Mouse (Mus musculus) forelimb bud, embryonic 11.5 days (tissue): Measurements from ENCODE around the gene Rnf4.

Experiments used
- DNase-seq: peaks from one replicate; pipeline ENCODE4 v3.0.0-alpha.2; 2012; ENCODE audit warnings: low read depth, low spot score

The Rnf4 gene

DNA sequence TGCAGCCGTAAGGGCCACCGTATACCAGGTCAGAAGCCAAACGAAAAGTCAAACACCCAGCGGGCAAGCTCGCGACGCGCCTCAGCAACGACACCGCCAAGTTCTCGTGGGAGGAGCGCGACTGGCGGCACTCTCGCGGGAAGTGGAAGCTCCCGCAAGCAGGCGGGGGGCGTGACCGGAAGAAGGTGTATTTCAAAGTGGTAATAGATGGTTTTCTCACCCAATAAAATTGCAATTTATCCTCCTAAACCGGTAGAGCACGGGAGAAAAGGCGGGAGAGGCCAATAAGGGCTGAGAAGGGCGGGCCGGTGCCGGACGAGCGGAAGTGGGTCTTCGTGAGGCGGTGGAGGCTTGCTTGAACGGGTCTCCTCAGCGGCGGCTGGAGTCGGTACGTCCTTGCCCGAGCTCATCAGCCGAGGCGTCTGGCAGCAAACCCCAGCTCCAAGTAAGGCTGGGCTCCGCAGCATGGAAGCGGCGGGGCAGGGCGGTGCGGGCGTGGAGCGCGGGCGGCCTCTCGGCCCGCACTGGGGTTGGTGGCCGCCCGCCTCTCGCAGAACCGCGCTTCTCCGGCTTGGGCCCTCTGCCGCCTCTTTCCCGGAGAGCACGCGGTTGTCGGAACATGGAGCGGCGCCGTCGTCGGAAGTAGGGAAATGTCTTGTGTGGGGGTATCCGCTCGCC, at the start of gene Rnf4:
TSS of gene Rnf4 (plus strand) at position 193 of the 678 bp plus-strand sequence.
- peak; percentile 98 for DNase-seq

DNA sequence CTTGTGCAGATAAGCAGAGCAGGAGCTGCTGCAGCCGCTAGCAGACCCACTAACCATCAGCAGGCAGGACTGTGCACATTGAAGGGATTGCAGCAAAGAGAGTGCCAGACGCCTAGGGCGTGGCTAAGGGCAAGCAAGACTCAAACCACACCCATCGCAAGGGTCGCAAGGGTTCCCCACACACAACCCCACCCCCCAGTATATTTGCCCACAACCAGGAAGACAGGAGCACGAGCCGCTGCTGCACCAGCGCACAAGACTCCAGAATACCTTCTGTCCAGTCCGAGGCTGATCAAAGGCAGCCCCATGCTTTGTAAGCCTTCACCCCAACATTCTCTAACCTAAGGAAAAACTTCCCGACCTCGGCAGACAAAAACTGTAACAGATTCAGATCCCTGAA, 49.6 kb upstream of the Rnf4 start:
- DNase-seq: no peak

DNA sequence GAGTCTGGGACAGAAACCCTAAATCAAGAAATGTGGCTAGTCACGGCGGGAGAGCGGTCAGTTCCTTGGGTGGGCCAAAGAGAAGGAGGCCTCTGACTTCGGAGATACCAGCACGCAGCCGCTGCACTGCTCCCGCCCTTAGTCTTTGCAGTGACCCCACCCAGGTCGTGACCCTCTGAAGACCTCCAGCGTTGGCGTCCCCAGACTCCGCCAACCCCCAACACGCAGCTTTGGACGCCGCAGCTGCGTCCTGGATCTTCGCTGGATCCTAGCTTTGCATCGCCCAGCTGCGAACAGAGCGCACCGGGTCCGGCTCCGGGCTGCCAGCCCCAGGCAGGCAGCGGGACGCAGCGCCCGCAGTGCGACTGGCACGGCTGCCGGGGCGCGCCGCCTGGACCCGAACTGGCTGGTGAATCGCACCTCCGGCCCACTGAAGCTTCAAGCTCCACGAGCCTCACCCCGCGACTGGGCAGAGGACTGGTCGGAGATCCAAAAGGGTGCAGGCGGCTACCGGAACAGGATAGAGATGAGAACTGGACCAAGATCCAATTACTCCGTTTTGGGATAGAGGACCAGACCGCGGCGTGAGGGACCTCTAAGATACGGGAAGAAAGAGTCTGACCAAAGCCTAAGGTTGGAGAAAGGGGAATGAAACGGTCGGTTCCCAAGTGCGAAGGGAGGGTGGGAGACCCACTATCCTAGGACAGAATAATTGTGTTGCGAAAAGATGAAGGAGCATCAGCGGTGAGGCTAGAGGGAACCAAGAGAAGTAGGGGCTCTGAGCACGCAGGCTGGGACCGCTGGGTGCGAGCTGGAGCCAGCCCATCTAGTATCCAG, 48.9 kb upstream of the Rnf4 start:
- no peak for DNase-seq

DNA sequence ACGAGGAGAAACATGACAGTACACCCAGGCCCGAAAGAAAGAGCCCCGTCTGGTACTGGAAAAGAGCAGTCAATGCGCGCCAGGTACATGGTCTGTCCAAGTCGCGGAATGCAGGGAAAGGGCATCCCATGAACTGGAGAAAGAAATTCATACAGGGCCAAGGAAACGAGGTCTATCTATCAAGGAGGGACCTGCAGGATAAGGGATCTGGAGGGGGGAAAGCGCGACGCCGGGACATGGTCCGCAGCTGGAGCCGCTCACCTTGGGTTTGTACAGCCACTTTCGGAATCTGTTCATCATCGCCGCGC, 48.3 kb upstream of the Rnf4 start:
- no peak for DNase-seq

DNA sequence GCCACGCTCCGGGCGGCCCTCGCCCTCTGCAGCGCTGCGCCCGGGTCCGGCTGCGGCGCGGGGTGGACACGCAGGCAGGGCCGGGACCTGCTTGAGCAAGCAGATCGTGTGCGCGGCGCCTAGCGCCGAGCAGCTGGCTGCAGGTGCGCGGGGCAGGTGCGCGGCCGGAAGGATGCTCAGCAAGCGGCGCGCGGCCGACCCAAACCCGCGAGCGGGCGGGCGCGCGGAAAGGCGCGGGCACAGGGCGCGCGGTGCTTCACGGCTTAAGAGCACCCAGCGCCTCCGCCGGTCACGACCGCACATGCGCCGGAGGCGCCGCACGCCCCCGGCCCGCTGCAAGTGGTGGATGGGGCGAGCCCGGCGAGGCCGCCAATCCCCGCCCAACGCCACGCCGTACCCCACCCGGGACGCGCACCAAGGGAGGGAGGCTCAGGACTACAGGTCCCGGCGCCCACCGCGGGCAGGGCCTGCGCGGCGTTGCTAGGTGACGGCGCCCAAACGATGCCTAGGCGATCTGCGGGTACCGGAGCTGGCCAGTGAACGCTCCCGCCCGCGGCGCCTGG, 47.9 kb upstream of the Rnf4 start, which contains the start of the genes Zfyve28 and Cfap99:
TSS of gene Zfyve28 (minus strand) at position 296 of the 563 bp plus-strand sequence.
TSS of gene Cfap99 (plus strand) at position 447 of the 563 bp plus-strand sequence.
- peak; percentile 89 for DNase-seq

DNA sequence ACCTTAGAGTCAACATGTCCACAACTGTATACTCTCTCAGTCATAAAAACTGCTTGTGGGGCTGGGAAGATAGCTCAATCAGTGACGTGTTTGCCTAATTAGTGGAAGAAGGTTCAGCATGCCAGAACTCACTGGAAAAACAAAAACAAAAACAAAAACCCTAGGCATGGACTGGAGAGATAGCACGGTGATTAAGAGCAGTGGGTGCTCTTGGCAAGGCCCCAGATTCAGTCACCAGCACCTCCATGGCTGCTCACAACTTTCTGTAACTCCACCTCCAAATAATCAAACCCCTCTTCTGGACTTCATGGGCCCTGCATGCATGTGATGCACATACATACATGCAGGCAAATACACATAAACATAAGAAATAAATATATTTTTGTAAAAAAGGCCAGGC, 46.8 kb upstream of the Rnf4 start:
- DNase-seq: no peak

DNA sequence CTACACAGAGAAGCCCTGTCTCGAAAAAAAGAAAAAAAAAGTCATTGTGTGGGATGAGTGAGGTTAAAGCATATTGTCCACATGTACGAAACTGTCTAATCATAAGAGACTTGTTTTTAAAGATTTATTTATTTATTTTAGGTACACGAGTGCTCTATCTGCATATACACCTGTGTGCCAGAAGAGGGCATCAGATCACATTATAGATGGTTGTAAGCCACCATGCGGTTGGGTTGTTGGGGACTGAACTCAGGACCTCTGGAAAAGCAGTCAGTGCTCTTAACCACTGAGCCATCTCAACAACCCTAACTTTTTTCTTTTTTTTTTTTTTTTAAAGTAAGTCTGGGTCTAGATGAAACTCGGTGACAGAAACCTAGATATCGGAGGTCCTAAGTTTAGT, 42.7 kb upstream of the Rnf4 start:
- DNase-seq: no peak

DNA sequence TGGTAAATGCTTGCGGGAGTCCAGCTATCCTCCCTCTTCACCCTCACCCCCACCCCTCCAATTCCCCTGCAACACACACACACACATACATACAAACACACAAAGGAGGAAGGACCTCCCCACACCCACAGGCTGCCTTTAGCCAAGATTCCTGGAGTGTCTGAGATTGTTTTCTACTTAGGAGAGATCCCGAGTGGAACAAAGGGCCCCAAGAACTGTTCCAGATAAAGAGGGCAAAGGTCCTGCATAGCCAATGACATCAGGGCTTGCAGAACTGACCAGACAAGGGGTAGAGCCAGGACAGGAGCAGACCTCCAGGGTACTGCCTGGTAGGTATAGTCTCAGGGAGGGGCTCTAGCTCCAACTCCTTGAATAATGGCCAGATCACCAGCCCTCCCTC, 41.4 kb upstream of the Rnf4 start:
- DNase-seq: no peak

DNA sequence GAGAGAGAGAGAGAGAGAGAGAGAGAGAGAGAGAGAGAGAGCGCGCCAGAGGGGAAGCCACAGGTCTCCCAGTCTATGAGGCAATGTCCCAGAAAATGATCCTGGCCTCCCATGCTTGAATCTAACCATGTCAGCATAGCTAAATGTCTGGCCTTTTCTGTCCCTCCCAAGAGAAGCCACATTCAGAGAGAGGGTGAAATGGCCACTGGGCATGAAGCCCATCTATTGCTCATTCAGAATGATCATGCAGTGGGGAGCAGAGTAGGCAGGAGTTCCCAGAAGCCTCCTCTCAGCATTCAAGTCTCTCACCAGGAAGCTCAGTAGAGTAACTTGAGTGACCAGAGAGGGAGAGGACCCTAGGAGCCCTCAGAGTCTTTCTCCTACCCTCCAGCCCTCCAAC, 40.9 kb upstream of the Rnf4 start:
- no peak for DNase-seq

DNA sequence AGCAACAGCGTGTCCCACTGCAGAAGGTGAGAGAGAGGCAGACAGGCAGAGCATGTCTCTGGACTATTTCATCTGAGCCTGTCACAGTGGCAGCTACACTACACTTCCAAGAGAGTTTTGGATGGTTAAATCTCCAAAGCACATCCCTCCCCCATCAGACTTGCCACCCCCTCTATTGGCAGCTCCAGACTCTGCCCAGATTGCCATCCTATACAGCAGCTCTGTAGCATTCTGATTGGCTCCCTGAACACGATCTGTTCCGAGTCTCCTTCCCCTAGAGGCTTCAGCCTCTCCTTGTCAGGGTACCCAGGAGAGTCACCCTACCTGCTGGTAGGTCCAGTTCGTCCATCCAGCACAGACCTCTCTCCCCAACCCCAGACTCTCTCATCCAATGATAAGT, 38.0 kb upstream of the Rnf4 start:
- no peak for DNase-seq

DNA sequence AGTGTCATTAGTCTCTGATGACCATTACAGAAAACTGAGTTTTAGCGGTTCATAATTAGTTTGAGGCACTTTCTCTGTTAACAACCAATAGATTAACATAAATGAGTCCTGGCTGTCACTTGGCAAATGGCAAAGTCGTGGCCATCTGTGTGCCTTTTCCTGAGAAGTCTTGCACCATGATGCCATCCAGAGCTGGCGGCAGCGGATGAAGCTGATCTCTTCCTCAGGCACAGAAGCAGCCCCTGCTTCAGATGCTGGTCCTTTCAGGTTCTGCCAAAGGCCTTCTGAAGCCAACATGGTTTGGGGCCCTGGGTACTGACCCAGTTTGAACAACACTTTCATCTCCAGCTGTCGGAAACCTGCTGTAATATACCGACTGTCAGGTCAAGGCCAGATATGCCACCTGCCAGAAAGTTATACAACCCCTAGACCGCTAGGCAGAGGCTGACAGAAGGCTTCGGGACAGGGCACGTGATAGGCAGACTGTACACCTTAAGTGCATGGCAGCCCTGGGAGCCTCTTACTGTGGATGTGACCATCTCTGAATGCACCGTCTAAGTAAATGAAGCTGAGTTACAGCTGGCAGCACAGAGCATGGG, 37.1 kb upstream of the Rnf4 start:
- no peak for DNase-seq

DNA sequence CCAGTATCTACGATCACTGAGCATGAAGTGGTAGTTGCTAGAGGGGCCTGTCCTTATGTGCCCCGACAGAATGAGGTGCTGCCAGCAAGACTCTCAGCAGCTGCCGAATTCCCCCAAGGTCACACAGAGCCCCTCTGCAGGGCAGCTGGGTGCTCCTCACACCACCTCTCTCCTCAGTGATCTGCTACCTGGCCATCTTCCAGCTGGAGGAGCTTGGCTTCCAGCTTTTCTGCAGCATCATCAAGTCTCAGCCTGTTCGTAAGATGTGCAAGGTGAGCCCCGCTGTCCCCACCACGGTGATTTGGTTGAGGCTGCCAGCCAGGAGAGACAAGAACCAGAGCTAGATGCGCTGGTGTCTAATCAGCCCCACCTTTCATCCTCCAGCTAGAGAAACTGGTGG, 33.7 kb upstream of the Rnf4 start:
- no peak for DNase-seq

DNA sequence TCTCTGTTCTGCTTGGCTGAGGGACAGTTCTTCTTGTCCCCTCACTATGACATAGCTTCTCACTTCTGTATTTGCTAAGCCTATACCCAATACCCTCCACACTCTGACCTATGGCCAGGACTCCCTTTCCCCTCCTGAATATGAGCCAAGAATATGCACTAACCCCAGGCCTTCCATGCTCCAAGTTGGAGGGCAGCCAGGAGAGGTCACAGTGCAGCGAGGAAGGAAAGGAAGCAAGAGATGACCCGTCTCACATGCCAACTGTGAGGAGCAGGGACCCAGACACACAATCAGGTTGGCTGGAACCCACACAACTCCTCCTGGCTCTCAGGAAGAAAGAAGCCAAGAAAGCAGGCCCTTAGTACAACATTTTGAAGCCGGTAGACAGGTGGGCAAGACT, 27.1 kb upstream of the Rnf4 start:
- no peak for DNase-seq

DNA sequence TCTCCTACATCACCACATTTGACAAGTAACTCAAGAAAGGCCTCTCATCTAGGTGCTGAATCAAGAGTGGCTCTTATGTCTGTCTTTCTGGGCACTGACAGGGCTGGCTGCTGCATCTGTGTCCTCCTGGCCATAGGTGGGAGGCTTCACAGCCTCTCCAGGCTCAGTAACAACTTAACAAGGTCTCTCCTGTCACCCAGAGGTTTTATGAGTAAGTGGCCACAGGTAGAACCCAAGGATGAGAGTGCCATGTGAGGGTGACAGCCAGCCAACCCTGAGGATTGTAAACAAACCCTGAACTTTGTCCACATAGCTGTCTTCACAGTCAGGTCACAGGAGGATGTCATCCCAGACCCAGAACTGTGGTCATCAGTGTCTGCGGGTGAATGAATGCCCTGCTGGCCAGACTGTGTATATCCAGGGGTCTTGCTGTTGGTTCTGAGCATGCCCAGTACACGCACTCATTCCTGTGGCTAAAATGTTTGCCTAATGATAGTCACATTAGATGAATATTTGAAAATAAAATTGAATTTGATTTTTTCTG, 16.5 kb upstream of the Rnf4 start:
- DNase-seq: no peak

DNA sequence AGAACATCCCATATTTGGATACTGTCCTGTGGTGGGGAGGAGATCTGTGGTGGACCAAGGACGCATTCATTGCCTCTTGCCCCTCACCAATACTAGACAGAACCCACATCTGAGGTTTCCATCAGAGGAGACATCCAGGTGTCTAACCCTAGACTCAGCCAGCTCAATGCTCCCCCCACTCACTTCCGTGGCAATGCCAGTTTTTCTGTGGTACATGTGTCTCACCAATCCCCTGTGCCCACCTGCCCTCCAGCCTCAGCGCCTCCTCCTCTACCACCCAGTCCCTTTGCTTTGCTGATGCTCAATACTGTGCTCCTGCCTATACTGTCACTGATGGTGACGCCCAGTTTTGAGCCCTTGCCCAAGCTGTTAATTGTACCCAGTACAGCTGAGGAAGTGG, 14.9 kb upstream of the Rnf4 start:
- DNase-seq: no peak

DNA sequence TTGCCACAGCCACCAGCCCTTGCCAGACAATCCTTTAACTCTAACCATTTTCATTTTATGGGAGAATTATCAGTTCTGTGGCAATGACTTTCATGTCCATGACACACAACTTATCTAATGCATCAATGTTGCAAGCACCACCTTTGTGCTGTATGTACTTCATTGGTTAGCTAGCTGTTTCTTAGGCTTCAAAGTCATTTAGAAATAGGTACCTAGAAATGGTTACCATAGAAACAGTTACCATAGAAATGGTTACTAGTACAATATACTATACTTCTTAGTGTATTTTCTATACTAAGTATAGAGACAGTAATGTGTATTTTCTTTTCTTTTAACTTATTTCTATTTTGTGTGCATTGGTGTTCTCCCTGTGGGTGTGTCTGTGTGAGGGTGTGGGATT, 10.8 kb upstream of the Rnf4 start:
- no peak for DNase-seq

DNA sequence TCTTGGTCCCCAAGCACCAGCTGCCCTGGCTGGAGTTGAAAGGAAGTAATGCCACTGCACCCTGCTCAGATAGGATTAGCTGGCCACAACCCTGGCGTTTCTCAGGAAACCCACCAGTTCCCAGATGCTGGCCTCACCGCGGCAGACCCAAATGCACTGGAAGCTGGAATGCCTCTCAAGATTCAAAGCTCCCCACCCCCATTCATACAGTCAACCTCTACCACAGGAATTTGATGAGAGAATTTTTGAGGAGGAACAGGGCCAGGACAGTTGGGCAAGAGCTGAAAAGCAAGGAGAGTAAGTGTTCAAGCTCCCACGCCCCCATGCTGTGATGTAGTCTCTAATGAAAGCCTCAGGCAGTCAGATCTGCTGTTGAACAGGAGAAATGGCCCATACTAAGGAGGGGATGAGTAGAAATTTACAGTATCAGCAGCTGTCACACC, 9.8 kb upstream of the Rnf4 start:
- DNase-seq: peak; percentile 31

DNA sequence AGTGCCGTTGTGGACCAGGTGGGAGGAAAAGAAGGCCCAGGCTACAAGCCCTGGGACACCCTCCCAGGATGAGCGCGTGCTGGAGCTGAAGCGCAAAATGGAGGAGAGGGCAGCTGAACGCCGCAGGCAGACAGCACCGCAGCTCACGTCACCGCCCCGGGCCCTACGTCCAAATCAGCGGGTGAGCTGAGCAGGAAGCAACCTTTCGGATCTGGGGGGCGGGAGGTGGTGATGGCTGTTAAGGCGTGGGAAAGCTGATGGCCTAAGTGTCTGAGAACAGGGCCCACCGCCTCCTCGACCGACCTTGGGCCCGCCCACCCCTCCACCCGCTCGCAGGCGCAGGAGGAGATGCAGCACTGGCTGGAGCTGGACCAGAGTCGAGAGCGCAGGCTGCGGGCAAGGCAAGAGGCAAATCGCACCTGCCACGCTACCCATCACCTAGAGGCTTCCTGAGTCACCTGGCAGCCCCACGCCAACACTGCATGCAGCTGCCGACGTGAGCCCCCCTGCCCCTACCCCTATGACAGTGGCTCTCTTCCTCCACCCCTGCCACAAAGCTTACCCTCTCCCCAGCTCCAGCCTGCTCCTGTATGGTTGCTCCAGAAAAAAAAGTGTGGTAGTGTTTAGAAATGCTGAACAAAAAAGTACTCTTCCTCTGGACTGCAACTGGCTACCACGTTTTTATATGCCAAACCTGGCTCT, 9.1 kb upstream of the Rnf4 start:
- DNase-seq: peak; percentile 28

DNA sequence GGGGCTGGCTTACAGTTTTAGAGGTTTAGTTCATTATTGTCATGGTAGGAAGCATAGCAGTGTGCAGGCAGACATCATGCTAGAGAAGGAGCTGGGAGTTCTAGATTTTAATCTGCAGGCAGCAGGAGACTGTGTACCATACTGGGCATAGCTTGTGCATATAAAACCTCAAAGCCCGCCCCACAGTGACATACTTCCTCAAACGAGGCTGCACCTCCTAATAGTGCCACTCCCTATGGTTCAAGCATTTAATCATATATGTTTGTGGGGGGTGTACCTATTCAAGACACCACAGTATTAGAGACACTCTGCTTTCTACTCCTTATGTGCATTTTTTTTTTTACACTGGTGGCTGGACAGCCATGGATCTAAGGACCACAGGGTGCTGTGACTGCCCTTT, 6.0 kb upstream of the Rnf4 start:
- DNase-seq: no peak

DNA sequence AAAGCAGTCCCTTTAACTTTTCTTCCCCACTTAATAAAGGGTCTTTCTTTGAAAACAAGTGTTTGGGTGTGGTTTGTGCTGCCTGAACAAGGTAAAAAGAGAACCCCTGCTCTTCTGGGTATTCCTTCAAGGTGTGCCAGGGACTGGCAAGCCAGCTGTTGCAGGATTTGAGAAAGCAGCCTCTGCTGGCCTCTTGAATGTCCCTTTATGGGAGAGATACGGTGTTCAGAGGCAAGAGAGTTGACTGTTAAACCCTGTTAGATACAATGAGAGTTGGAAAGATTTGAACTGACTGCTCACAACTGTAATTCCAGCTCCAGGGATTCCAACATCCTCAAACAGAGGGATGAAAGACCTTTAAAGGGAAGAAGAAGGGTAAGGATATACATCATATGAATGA, 2.0 kb upstream of the Rnf4 start:
- no peak for DNase-seq

DNA sequence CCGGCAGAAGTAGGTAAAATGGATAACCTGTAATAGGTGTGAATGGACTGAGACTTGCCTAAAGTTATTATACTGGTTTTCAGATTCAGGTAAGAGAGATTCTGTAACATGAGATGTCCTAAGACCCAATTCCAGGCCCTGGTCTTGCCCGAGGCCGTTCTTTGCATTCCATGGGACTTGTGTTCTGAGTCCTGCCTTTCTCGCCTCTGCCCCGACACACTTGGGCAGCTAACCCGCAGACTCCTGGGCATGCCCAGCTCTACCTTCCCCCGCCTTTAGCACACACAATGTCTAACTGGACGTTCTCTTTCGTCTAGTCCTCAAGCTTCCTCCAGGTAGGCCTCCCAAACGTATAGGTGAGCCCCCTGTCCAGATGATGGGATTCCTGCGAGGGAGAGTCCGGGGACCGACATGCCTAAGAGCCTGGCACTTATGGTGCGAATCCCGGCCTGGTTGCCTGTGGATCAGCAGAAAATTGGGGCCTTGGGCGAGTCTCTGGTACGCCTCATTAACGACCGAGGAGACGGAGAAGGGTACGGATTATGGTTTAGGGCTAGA, 471 bp upstream of the Rnf4 start:
- DNase-seq: peak; percentile 46
